Mouse (Mus musculus) forebrain, embryonic 10.5 days (tissue): ENCODE measurements at regions not wholly inside any gene's neighbourhood (a gene's known extent, or its start where the extent isn't known, plus 50 kb on each side); places are given as distances from the start of the nearest gene placed in this dataset.
A peak's percentile ranks its signal among the peaks of the same experiment; 100 is the strongest.

ENCODE experiments used
- DNase-seq: peaks from one replicate; pipeline ENCODE4 v3.0.0-alpha.2; 2017; ENCODE audit warnings: low spot score; ENCODE audit errors: extremely low spot score
- H3K27ac ChIP-seq: fragments of 300-500 bp; sonication (generic); 2 replicates; pipeline ENCODE4 v1.5.1; 2016; ENCODE audit warnings: mild to moderate bottlenecking
- H3K27me3 ChIP-seq: fragments of 300-500 bp; sonication (generic); 2 replicates; pipeline ENCODE4 v1.6.1; 2016; ENCODE audit warnings: mild to moderate bottlenecking; ENCODE audit not compliant: poor library complexity, severe bottlenecking
- H3K36me3 ChIP-seq: fragments of 300-500 bp; sonication (generic); replicated peaks from 2 replicates; pipeline ENCODE4 v1.6.1; 2016; ENCODE audit warnings: mild to moderate bottlenecking, moderate library complexity
- H3K4me1 ChIP-seq: fragments of 300-500 bp; sonication (generic); 2 replicates; pipeline ENCODE4 v1.6.1; 2016
- H3K4me3 ChIP-seq: fragments of 300-500 bp; sonication (generic); 2 replicates; pipeline ENCODE4 v1.5.1; 2016; ENCODE audit warnings: mild to moderate bottlenecking, moderate library complexity
- H3K9me3 ChIP-seq: fragments of 300-500 bp; sonication (generic); 2 replicates; pipeline ENCODE4 v1.6.1; 2016; ENCODE audit warnings: mild to moderate bottlenecking, moderate library complexity
- WGBS: fragments of 180-500 bp; shearing (Covaris S2); methylation state at CpG from one replicate; pipeline ENCODE4 v1.1.7; 2016; 5-methylcytosine and 5-hydroxymethylcytosine counted together

DNA sequence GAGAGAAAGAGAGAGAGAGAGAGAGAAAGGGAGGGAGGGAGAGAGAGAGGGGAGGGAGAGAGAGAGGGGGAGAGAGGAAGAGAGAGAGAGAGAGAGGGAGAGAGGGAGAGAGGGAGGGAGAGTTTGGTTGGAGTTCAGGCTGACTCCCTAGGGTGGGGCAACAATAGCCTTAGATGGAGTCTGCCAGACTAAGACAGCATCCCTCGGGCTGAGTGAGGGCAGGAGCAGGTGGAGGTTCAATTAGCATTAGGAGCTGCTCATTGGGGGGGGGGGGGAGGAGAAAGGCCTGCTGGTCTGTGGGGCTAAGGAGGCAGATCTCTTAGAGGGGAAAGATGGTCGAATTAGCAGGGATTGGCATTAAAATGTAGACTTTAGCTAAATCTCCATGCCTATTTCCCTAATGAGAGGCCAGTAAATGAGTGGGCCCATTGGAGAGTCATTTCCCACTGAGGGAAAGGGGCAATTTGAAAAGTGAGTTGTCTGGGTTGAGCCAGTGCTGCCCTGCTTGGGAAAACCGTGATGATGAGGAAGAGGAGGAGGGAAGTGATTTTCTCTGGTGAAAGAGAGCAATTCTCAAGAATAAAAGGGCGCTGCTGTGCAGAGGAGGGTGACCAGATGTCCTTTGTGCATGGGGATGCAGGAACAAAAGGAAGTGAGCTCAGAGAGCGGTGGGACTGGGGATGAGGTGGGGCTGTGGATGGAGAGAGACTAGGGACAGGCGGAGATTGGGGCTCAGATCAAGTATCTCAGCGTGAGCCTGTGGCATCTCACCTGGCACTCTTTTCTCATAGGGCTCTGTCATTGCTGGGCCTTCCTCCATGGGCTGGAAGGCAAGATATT is 218.0 kb downstream of the Med10 start:
- peak; percentile 15 for DNase-seq

DNA sequence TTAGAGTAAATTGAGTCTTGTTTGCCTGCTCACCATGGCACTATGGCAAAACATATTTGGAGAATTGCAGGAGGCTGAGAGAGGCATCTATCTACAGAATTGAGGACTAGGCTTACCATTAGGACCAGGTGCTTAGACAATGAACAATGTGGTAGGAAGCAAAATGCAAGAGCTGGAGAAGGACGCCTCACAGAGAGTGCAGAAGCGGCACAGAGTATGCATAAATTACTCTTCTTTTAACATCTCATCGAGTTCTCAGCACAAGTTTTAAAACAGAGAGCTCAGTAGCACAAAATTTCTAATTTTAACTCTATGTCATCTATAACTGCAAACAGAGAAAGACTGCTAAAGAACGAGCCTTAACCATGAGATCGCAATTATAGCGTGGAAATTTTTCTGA is 231.1 kb downstream of the Med10 start:
- WGBS: 87% methylated on average over 6 of the region's 6 CpGs
- no peak for DNase-seq

More for the DNA sequence above, 218.0 kb downstream of the Med10 start:
- H3K27me3 ChIP-seq: no peaks in the 10 kb centered on the region
- peak overlapping the region; percentile 48 for H3K27ac ChIP-seq
- 9% methylated on average over 7 of the region's 7 CpGs for WGBS
- H3K4me1 ChIP-seq: peaks cover 9% of the 10 kb centered on the region
- H3K4me3 ChIP-seq: no peak overlapping the region
- no peaks in the 10 kb centered on the region for H3K9me3 ChIP-seq
- no peaks in the 10 kb centered on the region for H3K36me3 ChIP-seq

GRCm38 (mm10) chr13:70033763-70034162 is 231.6 kb downstream of the Med10 start:
- DNase-seq: no peak
- H3K27ac ChIP-seq: no peak overlapping the region
- H3K4me3 ChIP-seq: no peak overlapping the region
- no peaks in the 10 kb centered on the region for H3K9me3 ChIP-seq
- H3K36me3 ChIP-seq: no peaks in the 10 kb centered on the region
- H3K4me1 ChIP-seq: no peaks in the 10 kb centered on the region
- 81% methylated on average over 4 of the region's 4 CpGs for WGBS
- H3K27me3 ChIP-seq: no peaks in the 10 kb centered on the region

More for the DNA sequence above, 231.1 kb downstream of the Med10 start:
- Histone ChIP-seq H3K4me1 (no peaks in the 10 kb centered on the region), H3K27me3 (no peaks in the 10 kb centered on the region), H3K9me3 (no peaks in the 10 kb centered on the region), H3K27ac (no peak overlapping the region), H3K4me3 (no peak overlapping the region), H3K36me3 (no peaks in the 10 kb centered on the region)

GRCm38 (mm10) chr13:70037985-70038667 is 235.9 kb downstream of the Med10 start:
- WGBS: 88% methylated on average over 11 of the region's 11 CpGs
- no peak for DNase-seq
- no peak overlapping the region for H3K27ac ChIP-seq

GRCm38 (mm10) chr13:70057920-70058319 is 255.7 kb downstream of the Med10 start:
- no peak for DNase-seq
- H3K4me1 ChIP-seq: peaks cover 5% of the 10 kb centered on the region
- no peaks in the 10 kb centered on the region for H3K36me3 ChIP-seq
- H3K27ac ChIP-seq: no peak overlapping the region
- H3K4me3 ChIP-seq: no peak overlapping the region
- no peaks in the 10 kb centered on the region for H3K27me3 ChIP-seq
- WGBS: 74% methylated on average over 9 of the region's 9 CpGs
- H3K9me3 ChIP-seq: no peaks in the 10 kb centered on the region

More at GRCm38 (mm10) chr13:70037985-70038667, 235.9 kb downstream of the Med10 start:
- Histone ChIP-seq H3K4me1 (no peaks in the 10 kb centered on the region), H3K4me3 (no peak overlapping the region), H3K27me3 (no peaks in the 10 kb centered on the region), H3K9me3 (no peaks in the 10 kb centered on the region), H3K36me3 (no peaks in the 10 kb centered on the region)

GRCm38 (mm10) chr13:70061363-70061945 is 259.3 kb downstream of the Med10 start:
- H3K4me1 ChIP-seq: peaks cover 5% of the 10 kb centered on the region
- no peaks in the 10 kb centered on the region for H3K27me3 ChIP-seq
- DNase-seq: no peak
- 79% methylated on average over 13 of the region's 13 CpGs for WGBS
- no peaks in the 10 kb centered on the region for H3K9me3 ChIP-seq
- H3K36me3 ChIP-seq: no peaks in the 10 kb centered on the region
- H3K4me3 ChIP-seq: no peak overlapping the region
- no peak overlapping the region for H3K27ac ChIP-seq

- Histone ChIP-seq H3K9me3 (no peaks in the 10 kb centered on the region), H3K36me3 (no peaks in the 10 kb centered on the region), H3K4me3 (no peak overlapping the region), H3K4me1 (no peaks in the 10 kb centered on the region), H3K27me3 (no peaks in the 10 kb centered on the region), H3K27ac (no peak overlapping the region)
- DNase-seq: no peak
- 94% methylated on average over 6 of the region's 6 CpGs for WGBS
These were observed 271.5 kb downstream of the Med10 start for GRCm38 (mm10) chr13:70073655-70074054.

GRCm38 (mm10) chr13:70075353-70075752 is 273.2 kb downstream of the Med10 start:
- WGBS: 81% methylated on average over 4 of the region's 4 CpGs

GRCm38 (mm10) chr13:70081108-70081507 is 278.9 kb downstream of the Med10 start:
- H3K27ac ChIP-seq: no peak overlapping the region
- H3K36me3 ChIP-seq: no peaks in the 10 kb centered on the region
- H3K9me3 ChIP-seq: no peaks in the 10 kb centered on the region
- no peaks in the 10 kb centered on the region for H3K27me3 ChIP-seq
- H3K4me3 ChIP-seq: no peak overlapping the region
- DNase-seq: no peak
- 91% methylated on average over 4 of the region's 4 CpGs for WGBS
- H3K4me1 ChIP-seq: no peaks in the 10 kb centered on the region

More at GRCm38 (mm10) chr13:70075353-70075752, 273.2 kb downstream of the Med10 start:
- H3K27ac ChIP-seq: no peak overlapping the region
- H3K4me1 ChIP-seq: no peaks in the 10 kb centered on the region
- H3K4me3 ChIP-seq: no peak overlapping the region
- no peaks in the 10 kb centered on the region for H3K27me3 ChIP-seq
- DNase-seq: no peak
- H3K36me3 ChIP-seq: no peaks in the 10 kb centered on the region
- no peaks in the 10 kb centered on the region for H3K9me3 ChIP-seq

- no peak overlapping the region for H3K4me3 ChIP-seq
- H3K4me1 ChIP-seq: peaks cover 14% of the 10 kb centered on the region
These were observed 290.7 kb downstream of the Med10 start for GRCm38 (mm10) chr13:70092886-70093285.

DNA sequence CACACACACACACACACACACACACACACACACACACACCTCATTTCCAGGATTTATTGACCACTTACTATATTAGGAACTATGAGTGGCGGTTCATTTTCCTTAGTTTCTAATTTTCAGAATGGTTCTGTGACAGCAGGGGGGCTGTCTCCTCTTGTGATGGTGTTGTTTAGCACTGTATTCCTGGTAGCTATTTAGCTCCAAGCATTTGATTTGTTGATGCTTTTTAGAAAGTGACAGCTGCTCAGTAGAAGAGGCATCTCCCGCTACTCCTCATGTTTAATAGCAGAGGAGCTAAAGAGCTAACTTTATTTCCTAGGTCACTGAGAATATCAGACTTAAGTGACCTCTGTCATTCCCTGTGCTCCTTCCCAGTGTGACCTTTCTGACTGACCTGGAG is 291.8 kb downstream of the Med10 start:
- H3K4me1 ChIP-seq: peaks cover 14% of the 10 kb centered on the region
- H3K4me3 ChIP-seq: no peak overlapping the region
- no peak overlapping the region for H3K27ac ChIP-seq
- WGBS: 58% methylated on average over 2 of the region's 2 CpGs
- H3K9me3 ChIP-seq: no peaks in the 10 kb centered on the region
- H3K36me3 ChIP-seq: no peaks in the 10 kb centered on the region
- H3K27me3 ChIP-seq: no peaks in the 10 kb centered on the region
- no peak for DNase-seq

More at GRCm38 (mm10) chr13:70092886-70093285, 290.7 kb downstream of the Med10 start:
- 86% methylated on average over 4 of the region's 4 CpGs for WGBS
- DNase-seq: no peak
- Histone ChIP-seq H3K36me3 (no peaks in the 10 kb centered on the region), H3K27ac (no peak overlapping the region), H3K27me3 (no peaks in the 10 kb centered on the region), H3K9me3 (no peaks in the 10 kb centered on the region)

- Histone ChIP-seq H3K27ac (no peak overlapping the region), H3K4me1 (peaks cover 14% of the 10 kb centered on the region), H3K27me3 (no peaks in the 10 kb centered on the region), H3K4me3 (no peak overlapping the region), H3K9me3 (no peaks in the 10 kb centered on the region), H3K36me3 (no peaks in the 10 kb centered on the region)
- no peak for DNase-seq
- WGBS: 66% methylated on average over 7 of the region's 7 CpGs
These were observed 294.5 kb downstream of the Med10 start for GRCm38 (mm10) chr13:70096430-70097301.
